Mouse (Mus musculus) gastrocnemius, postnatal 36 days (tissue): ENCODE results near the gene Pdik1l. TPM values are rescaled to one million over a fixed set of nuclear protein-coding genes. Genes with fewer than 3 reads are reported as not detected.

Experiments used
- DNase-seq, 2 experiments: peaks; one replicate each; pipeline ENCODE4 v3.0.0; 2022
- intact Hi-C: fragments of 180-260 bp; cut with DNase I; formaldehyde crosslinking; loops from one replicate; pipeline ENCODE4 v1.15.1; 2025
- total RNA-seq, 2 experiments: library from RNA; stranded (reverse); gene quantifications; 2 replicates each; pipeline ENCODE4 v1.2.3; 2021

Gene Pdik1l
- total RNA-seq, 2 experiments from 2014 or later, result 2.2 to 4.3 TPM

DNA sequence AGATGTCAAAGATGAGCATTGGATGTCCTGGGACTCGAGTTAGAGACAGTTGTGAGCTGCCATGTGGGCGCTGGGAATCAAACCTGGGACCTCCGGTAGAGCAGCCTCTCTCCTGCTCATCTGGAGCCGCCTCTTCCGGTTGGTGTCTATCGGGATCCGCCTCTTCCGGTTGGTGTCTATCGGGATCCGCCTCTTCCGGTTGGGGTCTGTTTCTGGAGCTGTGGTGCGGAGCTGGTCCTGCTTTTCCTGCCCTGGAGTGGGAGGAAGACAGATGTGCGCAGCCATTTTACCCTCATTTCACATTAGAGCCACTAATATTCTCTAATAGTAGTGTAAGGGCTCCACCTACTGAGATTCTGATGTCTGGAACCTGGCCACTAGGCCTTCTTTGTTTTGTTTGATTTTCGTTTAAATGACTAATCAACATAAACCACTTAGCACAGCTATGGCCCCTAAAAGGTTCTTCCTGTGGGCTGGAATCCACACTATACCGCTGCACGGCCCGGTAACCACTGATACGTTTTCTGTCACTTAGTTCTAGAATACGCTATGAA, 19.5 kb downstream of the Pdik1l start:
- intact Hi-C loops, result loop anchor here (5.0 kb wide), 1 partner anchor 109 kb away; no protein-coding TSS in a partner anchor

DNA sequence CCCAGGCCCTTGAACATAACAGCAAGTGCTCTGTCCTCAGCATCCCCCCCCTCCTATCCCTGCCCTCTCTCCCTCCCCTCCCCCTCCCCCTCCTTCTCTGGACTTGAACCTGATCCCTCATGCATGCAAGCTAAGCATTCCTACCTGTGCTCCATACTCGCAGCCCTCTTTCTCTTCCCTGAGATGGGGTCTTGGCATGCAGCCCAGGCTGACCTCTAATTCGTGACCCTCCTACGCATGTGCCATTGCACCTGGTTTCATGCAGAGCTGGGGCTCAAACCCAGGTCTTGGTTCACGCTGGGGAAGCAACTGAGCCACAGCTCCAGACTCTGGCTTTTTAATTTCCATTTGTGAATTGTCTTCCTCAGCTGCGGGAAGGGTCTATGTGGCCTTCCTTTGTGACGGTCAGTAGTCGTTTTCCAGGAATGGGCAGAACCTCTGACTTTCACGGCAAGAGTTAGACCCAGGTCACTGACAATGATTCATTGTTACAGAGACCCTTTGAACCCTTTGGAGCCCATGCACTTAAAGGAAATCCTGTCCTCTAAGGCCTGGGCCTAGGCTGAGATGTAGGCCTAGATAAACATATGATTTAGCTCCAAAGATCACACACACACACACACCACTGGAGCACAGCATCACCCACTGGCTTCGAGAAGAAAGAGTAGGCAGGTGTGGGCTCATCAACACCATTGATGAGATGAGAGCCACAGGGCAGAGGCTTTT, 21.7 kb downstream of the Pdik1l start:
- intact Hi-C loops, result loop anchor here (5.0 kb wide), 1 partner anchor 111 kb away; no protein-coding TSS in a partner anchor
- no peak for DNase-seq

More for the DNA sequence above, 19.5 kb downstream of the Pdik1l start:
- no peak for DNase-seq

GRCm38 (mm10) chr4:134263191-134263590, 24.5 kb downstream of the Pdik1l start:
- DNase-seq, result peak in 1 of 2 experiments; percentile 58
- intact Hi-C loops, result loop anchor here (2.0 kb wide), 1 partner anchor 126 kb away; no protein-coding TSS in a partner anchor

- intact Hi-C loops, result no loop called here
- DNase-seq, result no peak
Observed at GRCm38 (mm10) chr4:134258354-134258753, 29.3 kb downstream of the Pdik1l start.

- intact Hi-C loops, result no loop called here
- no peak for DNase-seq
Observed at GRCm38 (mm10) chr4:134257198-134258009, 30.3 kb downstream of the Pdik1l start.

DNA sequence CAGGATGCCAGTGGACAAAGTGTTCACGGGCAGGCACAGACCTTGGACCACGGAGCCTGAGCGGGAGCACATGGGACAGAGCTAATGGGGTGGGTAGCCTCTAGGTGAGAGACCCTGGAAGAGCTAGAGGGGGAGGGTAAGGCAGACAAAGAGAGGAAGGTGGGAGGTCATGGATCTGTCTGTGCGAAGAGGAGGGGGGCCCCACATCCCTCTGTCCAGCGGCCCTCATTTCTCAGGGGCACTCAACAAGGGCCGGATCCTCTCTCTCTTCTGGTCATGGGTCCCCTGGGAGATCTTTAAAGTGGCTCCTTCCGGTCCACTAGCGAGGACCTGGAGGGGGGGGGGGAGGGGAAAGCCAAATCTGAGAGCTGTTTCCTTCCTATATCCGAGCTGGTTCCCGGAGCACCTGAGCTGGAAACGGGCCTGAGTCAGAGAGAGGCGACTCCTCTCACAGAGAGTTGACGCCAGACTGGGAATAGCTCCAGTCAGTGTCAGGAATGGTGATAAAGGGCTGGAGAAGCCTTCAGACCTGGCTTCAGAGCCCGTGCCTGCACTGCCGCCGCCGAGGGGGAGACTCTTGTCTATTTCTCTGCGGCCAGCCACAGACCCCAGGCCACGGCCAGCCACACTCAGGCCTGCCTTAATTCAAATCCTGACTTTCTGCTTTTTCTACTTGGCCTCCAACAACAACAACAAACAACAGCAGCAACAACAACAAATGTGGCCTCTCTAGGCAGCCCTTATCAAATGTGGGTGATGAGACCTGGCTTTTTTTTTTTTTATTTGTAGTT, 31.1 kb downstream of the Pdik1l start:
- no peak for DNase-seq
- intact Hi-C loops, result no loop called here

GRCm38 (mm10) chr4:134255854-134256253, 31.8 kb downstream of the Pdik1l start:
- intact Hi-C loops, result no loop called here

GRCm38 (mm10) chr4:134254835-134255234, 32.9 kb downstream of the Pdik1l start:
- intact Hi-C loops, result loop anchor here (5.0 kb wide), 1 partner anchor 222 kb away; no protein-coding TSS in a partner anchor
- DNase-seq, result no peak

More at GRCm38 (mm10) chr4:134255854-134256253, 31.8 kb downstream of the Pdik1l start:
- DNase-seq, result no peak

DNA sequence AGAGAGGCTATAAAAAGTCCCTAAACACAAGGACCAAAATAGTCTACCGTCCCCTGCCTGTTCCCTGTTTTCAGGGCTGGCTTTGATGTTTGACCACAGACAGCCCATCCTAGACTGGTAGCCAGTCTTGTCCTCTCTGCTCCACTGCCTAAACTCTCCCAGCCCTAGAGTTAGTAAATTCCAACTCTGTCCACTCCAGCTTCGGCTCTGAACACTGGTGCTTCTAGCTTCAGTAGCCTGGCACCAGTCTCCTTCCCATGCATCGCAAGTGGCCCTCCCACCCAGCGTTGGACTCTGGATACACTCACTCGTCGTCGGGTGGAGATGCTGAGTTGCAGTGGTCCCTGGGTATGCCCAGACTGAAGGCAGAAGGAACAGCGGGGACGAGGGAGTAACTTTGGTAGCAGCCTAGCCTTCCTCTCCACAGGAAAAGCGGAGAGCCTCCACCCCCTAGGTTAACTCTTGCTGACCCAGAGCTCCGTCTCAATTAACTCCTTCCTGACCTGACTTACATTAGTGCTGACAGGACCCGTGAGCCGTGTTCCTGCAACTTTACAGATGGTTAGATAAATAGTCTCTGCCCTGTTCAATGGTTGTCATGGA, 33.9 kb downstream of the Pdik1l start, which contains the start of gene Grrp1:
TSS of gene Grrp1 (minus strand) at position 385 of the 603 bp plus-strand sequence.
- no peak for DNase-seq
- intact Hi-C loops, result loop anchor here (5.0 kb wide), 1 partner anchor 223 kb away; no protein-coding TSS in a partner anchor

GRCm38 (mm10) chr4:134252911-134253721, 34.6 kb downstream of the Pdik1l start:
- intact Hi-C loops, result loop anchor here (5.0 kb wide), 1 partner anchor 224 kb away; no protein-coding TSS in a partner anchor
- DNase-seq, result no peak

DNA sequence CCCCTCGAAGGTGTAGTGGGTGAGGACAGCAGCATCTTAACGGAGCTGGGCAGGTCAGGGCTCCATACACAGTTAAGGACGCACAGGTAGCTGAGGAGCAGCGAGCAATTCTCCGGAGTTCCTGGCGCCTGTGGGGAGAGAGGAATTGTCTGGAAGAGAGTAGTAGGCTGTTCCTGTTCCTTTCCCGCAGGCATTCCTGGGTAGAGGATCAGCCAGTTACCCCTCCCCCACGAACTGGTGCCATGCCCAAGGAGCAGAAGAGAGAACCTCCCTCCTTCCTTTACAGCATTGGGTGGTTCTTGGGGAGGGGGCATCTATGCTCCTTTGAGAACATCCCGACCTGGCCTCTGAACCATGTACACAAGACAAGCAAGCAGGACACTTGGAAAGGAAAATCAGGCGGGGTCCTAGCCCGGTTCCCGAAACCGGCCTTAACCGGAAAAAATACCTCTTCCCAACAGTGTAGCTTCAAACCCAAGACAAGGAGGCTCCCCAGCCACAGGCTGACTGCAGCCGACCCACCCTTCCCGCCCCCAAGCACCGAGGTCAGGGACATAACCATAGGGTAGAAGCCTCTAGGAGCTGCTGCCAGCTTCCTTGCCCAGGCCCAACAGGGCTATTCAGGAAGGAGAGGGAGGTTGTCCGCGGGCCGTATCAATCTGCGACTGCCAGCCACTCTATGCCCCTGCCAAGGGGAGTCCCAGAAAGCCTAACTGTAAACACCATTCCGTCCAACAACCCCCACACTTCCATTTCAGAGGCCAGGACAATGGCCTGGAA, 35.4 kb downstream of the Pdik1l start:
- no peak for DNase-seq
- intact Hi-C loops, result loop anchor here (5.0 kb wide), 1 partner anchor 225 kb away; no protein-coding TSS in a partner anchor

GRCm38 (mm10) chr4:134251241-134252130, 36.2 kb downstream of the Pdik1l start:
- intact Hi-C loops, result loop anchor here (2.0 to 5.0 kb wide), 2 partner anchors 39 to 226 kb away; no protein-coding TSS in a partner anchor
- DNase-seq, result no peak

DNA sequence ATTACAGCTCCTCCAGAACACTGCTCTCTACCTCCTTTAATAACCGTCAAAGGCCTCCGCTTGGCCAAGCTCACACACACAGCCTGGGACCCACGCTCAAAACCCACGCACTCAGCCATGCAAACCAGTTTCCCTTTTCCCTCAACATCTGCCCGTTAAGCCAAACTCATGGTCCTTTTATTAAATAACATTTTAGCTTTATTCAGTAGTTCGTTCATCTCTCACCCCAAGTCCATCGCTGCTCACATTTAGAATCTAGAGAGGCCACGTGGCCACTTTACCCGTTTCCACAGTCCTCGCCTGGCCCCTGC, 36.8 kb downstream of the Pdik1l start:
- no peak for DNase-seq
- intact Hi-C loops, result loop anchor here (2.0 to 5.0 kb wide), 2 partner anchors 40 to 226 kb away; no protein-coding TSS in a partner anchor

- no peak for DNase-seq
- intact Hi-C loops, result loop anchor here (2.0 to 5.0 kb wide), 2 partner anchors 40 to 227 kb away; no protein-coding TSS in a partner anchor
Observed at GRCm38 (mm10) chr4:134250116-134250929, 37.4 kb downstream of the Pdik1l start.

DNA sequence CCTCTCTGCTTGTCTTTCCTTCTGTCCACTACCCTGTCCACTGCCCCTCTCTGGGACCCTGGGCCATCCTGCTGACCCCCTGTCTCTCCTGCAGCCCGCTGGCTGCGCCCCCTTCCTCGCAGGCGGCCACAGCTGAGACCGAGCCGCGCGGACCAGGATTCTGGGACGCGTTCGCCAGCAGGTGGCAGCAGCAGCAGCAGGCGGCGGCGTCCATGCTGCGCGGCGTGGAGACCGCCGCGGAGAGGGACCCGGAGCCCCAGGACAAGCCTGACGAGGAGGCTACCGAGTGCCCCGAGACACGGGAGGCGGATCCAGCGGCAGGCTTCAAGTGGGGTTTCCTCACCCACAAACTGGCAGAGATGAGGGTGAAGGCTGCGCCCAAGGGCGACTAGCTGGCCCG, 38.0 kb downstream of the Pdik1l start:
- intact Hi-C loops, result loop anchor here (2.0 to 5.0 kb wide), 4 partner anchors 41 to 228 kb away; partner anchors contain the start of gene Cep85
- peak; percentile 66 to 67 for DNase-seq
